Mouse (Mus musculus): ENCODE measurements at regions not wholly inside any gene's neighbourhood (a gene's known extent, or its start where the extent isn't known, plus 50 kb on each side); places are given as distances from the start of the nearest gene placed in this dataset.
A peak's percentile ranks its signal among the peaks of the same experiment; 100 is the strongest.

DNA sequence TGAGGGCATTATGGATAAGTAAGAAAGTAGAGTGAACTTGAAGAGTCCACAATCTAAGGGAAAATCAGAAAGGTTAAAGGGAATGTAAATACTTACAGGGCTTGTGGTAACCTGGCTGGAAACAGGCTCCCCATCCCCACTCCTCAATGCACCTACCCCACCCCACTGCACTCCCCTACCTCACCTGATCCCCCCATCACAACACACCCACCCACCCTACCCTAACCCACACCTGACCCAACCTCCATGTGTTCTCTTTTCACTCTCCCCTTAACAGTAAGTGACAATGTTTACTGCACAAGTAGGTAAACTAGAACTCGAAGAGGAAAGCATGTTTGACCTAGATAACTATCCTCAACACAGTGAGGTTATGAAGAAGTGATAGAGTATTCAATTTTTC lies 247.9 kb upstream of the Zc3h15 start:
- Histone ChIP-seq H3K27me3 (ENCODE audit: insufficient read depth, low read length) (no peaks in the 10 kb centered on the region), H3K27ac (no peak overlapping the region), H3K9me3 (ENCODE audit: low read length) (no peaks in the 10 kb centered on the region), H3K36me3 (ENCODE audit: insufficient read depth, low read length) (no peaks in the 10 kb centered on the region), H3K9ac (replicated peaks; ENCODE audit: low read length) (no peak overlapping the region), H3K4me3 (ENCODE audit: low read length) (no peak overlapping the region), H3K4me2 (ENCODE audit: low read depth, low read length) (no peak overlapping the region), H3K4me1 (ENCODE audit: insufficient read depth, low read length) (no peaks in the 10 kb centered on the region)
- DNase-seq (ENCODE audit: low spot score): no peak
- no peak for ATAC-seq
- no peak for TF ChIP-seq CTCF (IDR thresholded peaks at IDR 0.05; ENCODE audit: low read depth)
- 58% methylated on average over 1 of the region's 1 CpGs for WGBS

DNA sequence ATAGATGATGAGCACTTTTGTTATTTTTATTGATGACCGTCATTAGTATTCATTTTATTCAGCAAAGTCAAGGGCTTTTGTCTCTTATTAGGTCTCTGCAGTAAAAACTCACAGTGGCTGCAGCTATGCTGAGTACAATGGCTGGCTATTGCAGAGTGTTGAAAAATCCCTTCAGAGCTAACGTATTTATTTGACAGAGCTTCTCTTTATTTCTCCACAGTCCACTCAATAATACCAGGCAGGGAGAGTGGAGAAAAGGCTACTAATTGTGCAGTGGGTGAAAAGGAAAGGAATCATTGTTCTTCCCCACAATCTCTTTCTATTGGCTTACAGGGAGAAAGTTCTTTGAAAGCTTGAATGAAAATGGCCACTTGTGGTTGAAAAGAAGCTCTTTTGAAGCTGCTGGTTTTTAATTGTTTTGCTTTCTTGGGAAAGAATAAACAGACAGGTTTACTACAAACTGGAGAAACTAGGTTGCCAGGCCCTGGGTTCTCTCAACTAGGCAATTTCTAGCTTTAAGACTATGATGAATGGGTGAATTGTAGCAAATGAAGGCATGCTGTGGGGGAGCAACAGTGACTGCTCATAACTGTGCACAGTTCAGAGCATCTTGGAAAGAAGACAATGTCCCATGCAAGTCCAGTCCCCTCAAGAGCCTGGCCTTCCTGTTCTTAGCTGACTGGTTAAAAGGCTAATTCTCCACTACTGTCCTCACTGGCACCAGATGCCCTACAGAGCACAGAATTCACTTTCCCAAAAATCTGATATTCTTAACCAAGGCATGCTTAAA lies 247.2 kb upstream of the Zc3h15 start:
- Histone ChIP-seq H3K4me1 (ENCODE audit: insufficient read depth, low read length) (no peaks in the 10 kb centered on the region), H3K4me2 (ENCODE audit: low read depth, low read length) (no peak overlapping the region), H3K27me3 (ENCODE audit: insufficient read depth, low read length) (no peaks in the 10 kb centered on the region), H3K9ac (replicated peaks; ENCODE audit: low read length) (no peak overlapping the region), H3K36me3 (ENCODE audit: insufficient read depth, low read length) (no peaks in the 10 kb centered on the region), H3K27ac (no peak overlapping the region; the same call in 1 of the 2 replicates), H3K4me3 (ENCODE audit: low read length) (no peak overlapping the region), H3K9me3 (ENCODE audit: low read length) (no peaks in the 10 kb centered on the region)
- DNase-seq (ENCODE audit: low spot score) (peak; percentile 7), ATAC-seq (peak; percentile 68)
- TF ChIP-seq CTCF (IDR thresholded peaks at IDR 0.05; ENCODE audit: low read depth): no peak
- WGBS: 30% methylated on average over 2 of the region's 2 CpGs

DNA sequence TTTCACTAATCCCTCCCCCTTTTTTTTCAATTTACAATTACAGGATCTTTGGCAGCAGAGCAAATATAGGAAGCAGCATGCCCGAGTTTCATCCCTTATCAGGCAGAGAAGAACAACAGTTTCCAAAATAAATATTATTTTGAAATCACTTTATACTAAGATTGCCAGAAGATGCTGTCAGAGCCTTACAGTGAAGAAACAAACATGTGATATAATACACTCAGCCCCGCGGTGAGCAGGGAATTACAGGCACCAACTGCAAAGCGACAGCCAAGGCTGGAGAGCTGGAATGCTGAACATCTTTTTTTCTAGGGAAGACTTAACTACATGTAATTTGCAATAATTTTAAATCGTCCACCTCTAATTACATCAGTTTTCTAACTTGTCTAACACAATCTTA lies 201.5 kb upstream of the Zc3h15 start:
- ATAC-seq: no peak
- Histone ChIP-seq H3K27ac (no peak overlapping the region), H3K36me3 (ENCODE audit: insufficient read depth, low read length) (no peaks in the 10 kb centered on the region), H3K27me3 (ENCODE audit: insufficient read depth, low read length) (no peaks in the 10 kb centered on the region), H3K9ac (replicated peaks; ENCODE audit: low read length) (no peak overlapping the region), H3K4me1 (ENCODE audit: insufficient read depth, low read length) (no peaks in the 10 kb centered on the region), H3K9me3 (ENCODE audit: low read length) (no peaks in the 10 kb centered on the region), H3K4me3 (ENCODE audit: low read length) (no peak overlapping the region), H3K4me2 (ENCODE audit: low read depth, low read length) (no peak overlapping the region)
- no peak for DNase-seq (ENCODE audit: low spot score)
- WGBS: 64% methylated on average over 5 of the region's 5 CpGs
- no peak for TF ChIP-seq CTCF (IDR thresholded peaks at IDR 0.05; ENCODE audit: low read depth)

DNA sequence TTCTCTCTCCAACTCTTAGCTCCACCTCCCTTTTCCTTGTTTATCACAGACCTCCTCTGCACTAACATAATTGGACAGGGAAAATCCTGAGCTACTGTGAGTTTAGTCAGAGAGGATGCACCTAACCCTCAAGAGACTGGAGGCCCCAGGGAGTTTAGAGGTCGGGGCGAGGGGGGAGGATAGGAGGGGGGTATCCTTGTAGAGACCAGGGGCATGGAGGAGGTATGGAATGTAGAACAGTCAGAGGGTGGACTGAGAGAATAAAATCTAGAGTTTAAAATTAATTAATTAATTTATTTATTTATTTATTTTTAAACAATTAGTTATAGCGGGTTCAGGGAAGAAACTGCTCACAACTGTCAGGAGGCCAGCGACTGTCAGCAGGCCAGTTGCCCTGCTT lies 192.9 kb upstream of the Zc3h15 start:
- Histone ChIP-seq H3K9ac (replicated peaks; ENCODE audit: low read length) (no peak overlapping the region), H3K36me3 (ENCODE audit: insufficient read depth, low read length) (no peaks in the 10 kb centered on the region), H3K4me2 (ENCODE audit: low read depth, low read length) (no peak overlapping the region), H3K27me3 (ENCODE audit: insufficient read depth, low read length) (no peaks in the 10 kb centered on the region), H3K9me3 (ENCODE audit: low read length) (no peaks in the 10 kb centered on the region), H3K27ac (no peak overlapping the region), H3K4me1 (ENCODE audit: insufficient read depth, low read length) (no peaks in the 10 kb centered on the region), H3K4me3 (ENCODE audit: low read length) (no peak overlapping the region)
- TF ChIP-seq CTCF (IDR thresholded peaks at IDR 0.05; ENCODE audit: low read depth): no peak
- WGBS: 90% methylated on average over 4 of the region's 4 CpGs
- DNase-seq (ENCODE audit: low spot score): no peak
- no peak for ATAC-seq
